Mouse (Mus musculus): ENCODE results near the gene Trpm7.
A peak's percentile ranks its signal among the peaks of the same experiment; 100 is the strongest.

The Trpm7 gene

DNA sequence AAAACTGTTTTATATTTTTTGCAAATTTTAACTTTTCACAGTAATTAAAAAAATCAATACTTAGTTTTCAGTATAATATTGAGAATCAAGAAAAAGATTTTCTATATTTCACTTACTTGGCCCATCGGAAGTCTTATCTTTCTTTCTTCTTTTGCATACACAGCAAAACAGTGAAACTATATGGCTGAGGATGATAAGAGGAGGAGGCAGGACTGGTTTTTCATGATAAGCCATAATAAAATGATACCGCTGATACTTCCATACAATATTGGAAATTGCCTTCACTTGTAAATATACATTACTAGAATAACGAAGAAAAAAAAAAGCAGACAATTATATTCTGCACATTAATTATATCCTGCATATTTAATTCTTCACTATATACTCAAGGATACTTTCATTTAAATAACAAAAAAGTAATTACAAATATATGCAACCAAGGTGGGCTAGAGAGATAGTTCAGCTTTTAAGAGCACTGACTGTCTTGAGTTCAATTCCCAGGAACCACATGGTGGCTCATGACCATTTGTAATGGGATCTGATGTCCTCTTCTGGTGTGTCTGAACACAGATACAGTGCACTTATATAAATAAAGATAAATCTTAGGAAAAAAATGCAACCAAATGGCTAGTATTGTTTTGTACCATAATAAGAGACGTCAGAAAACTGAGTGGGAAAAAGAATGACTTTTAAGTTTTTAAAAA is 59.2 kb downstream of the Trpm7 start:
- DNase-seq (ENCODE audit: low read depth, low spot score) = no peak

DNA sequence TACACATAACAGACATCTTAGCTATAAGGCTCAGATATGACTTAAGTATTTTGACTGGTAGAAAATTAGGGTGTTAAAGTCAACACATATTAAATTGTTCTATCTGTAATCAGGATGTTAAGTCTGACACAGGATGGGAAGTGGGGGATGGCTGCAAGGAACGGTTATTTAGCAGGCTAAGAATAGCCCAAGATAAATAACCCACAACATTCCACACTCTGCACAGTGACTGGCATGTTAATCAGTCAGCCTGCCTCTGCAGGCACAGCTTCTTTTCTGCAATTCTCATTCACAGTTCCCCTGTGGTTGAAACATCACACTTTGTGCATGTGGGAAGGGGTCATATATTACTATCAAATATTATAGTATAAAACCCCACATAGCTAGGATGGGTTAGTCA is 60.2 kb downstream of the Trpm7 start:
- no peak for DNase-seq (ENCODE audit: low read depth, low spot score)

DNA sequence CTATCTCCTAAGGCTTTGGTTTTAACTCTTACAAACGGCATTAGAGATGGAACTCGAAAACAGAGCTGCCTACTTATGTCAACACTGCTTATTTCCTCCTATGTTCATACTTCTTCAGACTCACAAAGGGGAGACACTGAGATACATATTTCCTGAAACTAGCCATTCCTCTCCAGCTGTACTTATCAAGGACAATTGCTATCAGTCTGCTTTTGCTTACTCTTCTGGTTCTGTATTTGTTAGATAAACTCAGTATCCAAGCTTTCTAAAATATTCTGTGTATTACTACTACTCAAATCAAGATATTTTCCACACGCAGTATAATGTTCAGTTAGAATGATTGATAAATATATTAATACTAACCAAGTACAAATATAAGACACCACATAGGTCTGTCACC is 74.0 kb downstream of the Trpm7 start:
- no peak for DNase-seq (ENCODE audit: low read depth, low spot score)

DNA sequence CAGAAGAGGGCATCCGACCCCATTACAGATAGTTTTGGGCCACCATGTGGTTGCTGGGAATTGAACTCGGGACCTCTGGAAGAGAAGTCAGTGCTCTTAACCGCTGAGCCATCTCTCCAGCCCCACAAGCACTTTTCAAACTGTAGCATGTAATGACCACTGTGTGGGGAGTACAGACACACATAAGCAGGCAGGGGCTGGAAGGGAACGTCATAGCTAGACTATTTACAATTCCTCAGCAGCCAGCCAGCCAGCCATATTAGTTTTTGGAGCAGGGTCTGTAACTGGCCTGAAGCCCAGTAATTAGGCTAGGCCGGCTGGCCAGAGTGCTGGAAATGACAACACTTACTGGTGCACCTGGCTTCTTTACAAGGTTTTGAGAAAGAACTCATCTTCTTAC is 77.6 kb downstream of the Trpm7 start:
- DNase-seq (ENCODE audit: low read depth, low spot score) = no peak

DNA sequence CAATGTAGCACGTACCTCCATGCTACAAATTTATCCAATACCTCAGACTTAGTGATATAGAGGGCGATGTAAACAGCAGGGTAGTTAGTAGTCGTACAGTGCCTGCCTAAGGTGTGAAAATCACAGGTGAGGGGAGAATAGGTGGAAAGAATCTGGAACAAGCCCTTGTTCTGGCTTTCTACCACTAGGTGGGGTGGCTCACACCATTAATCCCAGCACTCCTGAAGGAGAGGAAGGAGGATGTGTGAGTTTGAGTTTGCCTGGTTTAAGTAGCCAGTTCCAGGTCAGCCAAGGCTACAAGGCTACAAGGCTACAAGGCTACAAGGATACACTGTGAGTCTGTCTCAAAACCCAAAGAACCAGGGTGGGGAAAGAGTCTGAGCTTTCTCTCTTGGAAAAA is 80.3 kb downstream of the Trpm7 start:
- DNase-seq (ENCODE audit: low read depth, low spot score) = peak; percentile 48

DNA sequence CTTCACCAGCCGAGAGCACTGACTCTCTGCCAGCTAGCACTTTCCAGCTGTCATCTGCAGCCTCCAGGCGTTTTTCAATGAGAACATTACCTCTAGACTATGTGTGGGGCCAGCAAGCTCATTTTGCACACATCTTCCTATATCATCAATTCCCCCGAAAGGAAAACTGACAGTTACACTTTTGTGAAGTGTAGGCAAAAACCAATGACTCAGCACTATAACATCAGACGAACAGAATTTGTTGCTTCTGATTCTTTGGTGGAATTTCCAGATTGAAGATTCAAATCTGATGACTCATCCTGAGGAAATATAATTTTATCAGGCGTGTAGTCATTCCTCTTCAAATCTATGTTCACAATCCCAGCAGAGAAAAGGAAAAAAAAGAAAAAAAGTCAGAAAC is 83.4 kb downstream of the Trpm7 start:
- no peak for DNase-seq (ENCODE audit: low read depth, low spot score)

DNA sequence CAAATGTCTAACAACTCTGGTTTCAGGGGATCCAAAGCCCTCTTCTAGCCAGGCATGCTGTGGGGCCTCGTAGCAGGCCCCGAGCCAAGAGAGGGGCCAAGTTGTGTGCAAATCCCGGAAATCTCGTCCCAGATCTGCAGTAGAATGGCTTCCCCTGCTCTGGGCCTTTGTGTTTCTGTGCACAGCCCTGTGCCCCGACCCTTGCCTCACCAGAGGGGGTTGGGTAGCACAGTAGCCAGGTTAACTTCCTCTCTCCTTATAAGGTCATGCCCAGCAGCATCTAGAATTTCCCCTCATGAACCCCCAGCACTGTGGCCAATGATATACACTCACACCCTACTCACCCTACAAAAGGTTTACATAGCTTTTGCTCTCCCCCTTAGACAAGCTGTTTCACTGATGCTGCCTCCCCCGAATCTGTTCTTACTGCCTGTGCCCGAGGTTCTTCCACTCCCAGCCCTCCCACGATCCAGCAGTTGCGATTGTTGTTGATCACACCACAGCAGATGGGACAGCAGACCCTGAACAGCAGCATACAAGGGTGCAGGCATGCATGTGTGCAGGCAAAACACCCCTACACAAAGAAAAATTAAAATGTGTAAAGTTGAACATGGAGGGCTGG is 88.2 kb downstream of the Trpm7 start:
- no peak for DNase-seq (ENCODE audit: low read depth, low spot score)

DNA sequence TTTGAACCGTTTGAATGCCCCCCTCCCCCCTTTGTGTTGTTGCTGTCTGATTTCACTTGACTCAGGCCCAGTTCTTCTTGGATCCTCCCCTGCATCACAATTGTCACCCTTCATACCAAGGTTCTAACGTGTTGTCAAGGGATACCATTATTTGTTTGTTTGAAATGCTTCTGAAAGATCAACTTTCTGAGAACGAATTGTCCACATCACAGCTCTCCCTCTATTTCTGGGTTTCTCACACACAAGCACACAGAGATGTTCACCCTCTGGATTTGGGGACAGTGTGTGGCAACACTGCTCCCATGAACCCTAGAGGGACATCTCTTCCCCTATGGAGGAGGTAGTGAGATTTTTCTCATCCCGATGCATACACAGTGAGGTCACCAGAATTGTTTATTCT is 92.7 kb downstream of the Trpm7 start, which contains the start of gene Usp50:
Gene Usp50 (minus strand): TSS at position 101 of the 400 bp plus-strand sequence.
- DNase-seq (ENCODE audit: low read depth, low spot score) = no peak

DNA sequence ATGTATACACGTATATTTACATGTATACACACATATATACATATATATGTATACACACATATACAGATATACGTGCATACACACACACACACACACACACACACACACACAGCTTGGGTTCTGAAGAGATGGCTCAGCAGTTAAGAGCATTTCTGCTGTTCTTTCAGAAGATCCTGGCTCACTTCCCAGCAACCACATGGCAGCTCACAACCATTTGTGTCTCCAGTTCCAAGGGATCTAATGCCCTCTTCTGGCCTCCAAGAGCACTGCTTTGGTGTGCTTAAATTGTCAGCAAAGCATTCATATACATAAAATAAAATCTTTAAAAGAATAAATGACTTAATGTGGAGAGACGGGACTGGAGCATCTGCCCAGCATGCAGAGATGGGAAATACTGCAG is 93.6 kb downstream of the Trpm7 start:
- DNase-seq (ENCODE audit: low read depth, low spot score) = peak; percentile 64

DNA sequence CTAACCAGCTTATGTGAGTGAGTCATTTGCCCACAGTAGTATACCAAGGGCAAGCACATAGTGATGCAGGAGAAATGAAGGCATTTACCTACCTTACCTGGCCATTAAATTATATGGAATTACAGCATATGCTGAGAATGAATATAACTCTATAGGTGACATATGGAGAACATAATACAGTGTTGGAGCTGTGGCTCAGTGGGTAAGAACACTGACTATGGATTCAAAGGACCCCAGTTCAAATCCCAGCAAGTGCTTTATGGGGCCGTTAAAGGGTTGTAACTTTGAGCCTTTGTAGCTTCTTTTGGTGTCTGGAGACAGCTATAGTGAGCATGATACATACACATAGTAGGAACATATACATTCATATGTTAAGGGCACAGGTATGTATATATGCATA is 94.6 kb downstream of the Trpm7 start:
- no peak for DNase-seq (ENCODE audit: low read depth, low spot score)

DNA sequence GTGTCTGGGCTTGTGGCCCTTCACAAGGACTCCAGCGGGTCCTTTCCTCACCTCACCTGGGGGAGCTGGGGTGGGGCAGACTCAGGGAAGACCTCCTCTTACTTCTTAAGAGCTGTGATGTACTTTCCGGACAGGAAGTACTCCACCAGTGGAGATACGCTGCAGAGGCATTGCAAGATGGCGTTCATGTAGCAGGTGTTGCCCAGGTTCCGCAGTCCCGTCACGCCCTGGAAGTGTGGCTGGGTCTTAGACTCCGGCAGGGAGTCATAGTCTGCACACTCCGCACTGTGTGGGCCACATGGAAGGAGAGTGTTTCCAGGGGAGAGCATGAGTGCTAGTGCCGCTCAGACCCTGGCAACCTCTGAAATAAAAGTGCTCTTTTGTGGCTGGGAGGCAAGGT is 95.7 kb downstream of the Trpm7 start:
- DNase-seq (ENCODE audit: low read depth, low spot score) = peak; percentile 70

DNA sequence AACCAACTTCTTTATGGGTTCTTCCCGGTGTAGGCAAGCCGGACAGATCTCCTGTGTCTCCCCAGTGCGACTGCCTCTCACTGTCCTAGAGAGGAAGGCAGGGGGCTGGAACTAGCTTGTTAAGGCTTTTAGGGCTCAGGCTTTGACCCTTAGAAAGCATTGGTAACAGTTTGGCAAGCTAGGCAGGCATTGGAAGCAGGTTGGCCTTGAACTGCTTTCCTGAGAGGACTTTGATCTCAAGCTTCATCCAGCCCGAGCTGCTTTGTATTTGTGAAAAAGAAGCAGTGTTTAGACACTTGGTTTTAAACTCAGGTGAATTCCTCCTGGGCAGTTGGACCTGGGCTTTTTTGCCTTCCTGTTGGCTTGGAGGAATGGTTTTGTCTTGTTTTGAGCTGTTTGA is 97.2 kb downstream of the Trpm7 start:
- no peak for DNase-seq (ENCODE audit: low read depth, low spot score)

DNA sequence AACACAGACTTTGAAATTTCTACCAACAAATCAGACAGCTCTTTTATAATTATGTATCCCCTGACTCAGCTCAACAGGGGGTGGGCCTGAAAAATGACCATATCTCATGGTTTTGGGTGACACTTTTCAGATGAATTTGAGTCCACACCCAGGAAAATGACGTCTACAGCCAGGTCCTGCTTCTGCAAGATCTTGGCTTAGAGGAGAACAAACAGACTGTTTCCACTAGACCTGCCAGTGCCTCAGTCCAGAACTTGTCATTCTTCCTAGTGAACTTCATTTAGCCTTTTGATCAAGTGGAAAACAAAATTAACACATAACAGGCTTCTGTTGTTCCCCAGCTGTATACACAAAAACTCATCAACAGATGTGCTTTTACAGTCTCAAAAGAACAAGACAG is 99.6 kb downstream of the Trpm7 start:
- no peak for DNase-seq (ENCODE audit: low read depth, low spot score)

DNA sequence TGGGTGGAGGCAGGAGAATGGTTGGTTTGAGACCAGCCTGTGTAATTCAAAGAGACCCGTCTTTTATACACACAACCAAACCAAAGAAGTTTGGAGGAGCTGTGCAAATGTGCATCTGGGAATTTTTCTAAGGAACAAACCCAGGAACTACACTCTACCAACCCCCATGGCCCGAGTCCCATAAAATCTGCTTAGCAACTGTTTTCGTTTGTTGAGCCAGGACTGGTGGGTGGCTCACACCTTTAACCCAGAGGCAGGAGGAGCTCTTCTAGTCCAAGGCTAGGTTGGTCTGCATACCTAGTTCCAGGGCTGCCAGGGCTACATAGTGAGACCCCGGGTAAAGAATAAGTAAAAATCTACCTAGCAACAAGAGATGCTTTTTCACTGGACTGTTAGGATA is 100.1 kb downstream of the Trpm7 start:
- DNase-seq (ENCODE audit: low read depth, low spot score) = no peak

DNA sequence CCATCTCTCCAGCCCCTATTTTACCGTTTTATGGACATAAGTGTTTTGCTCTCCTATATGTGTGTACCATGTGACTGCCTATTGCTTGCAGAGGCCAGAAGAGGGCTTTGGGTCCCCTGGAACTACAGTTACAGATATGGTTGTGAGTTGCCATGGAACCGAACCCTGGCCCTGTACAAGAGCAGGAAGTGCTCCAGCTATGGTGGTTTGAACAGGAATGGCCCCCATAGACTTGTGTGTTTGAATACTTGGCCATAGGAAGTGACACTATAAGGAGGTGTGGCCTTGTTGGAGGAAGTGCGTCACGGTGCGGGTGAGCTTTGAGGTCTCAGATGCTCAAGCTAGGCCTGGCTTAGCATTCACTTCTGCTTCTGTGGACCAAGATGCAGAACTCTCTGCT is 103.8 kb downstream of the Trpm7 start:
- DNase-seq (ENCODE audit: low read depth, low spot score) = peak; percentile 24

DNA sequence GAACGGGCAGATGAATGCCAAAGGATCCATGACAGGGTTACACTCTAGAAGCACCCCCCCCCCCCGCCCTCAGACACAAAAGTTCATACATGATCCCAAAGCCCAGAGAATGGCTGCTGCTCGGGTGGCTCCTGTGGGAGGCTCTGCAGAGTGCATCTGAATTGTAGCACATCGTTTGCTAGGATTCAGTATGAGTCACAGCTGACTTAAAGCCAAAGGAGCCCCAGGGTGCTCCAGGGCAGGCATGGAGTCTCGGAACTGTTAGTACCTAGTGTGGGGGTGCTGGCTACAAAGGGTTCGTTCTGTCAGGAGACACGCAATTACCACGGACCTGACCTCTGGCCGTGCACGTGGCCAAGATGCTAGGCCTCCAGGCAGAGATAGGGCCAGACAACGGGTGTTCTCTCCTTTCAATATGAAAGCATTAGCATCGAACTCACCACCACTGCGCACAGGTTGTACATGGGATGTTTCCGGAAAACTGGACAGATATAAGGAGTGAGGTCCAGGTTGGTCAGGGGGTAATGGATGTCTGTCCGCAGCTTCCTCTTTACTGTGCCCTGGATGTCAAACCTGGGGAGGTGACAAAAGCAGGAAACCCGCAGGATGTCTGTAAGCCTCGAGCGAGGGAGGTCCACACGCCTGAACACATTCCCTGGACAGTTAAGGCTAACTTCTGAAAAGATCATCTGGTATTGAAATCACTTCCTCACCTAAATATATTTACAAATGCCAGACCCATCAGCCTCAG is 106.4 kb downstream of the Trpm7 start:
- no peak for DNase-seq (ENCODE audit: low read depth, low spot score)

DNA sequence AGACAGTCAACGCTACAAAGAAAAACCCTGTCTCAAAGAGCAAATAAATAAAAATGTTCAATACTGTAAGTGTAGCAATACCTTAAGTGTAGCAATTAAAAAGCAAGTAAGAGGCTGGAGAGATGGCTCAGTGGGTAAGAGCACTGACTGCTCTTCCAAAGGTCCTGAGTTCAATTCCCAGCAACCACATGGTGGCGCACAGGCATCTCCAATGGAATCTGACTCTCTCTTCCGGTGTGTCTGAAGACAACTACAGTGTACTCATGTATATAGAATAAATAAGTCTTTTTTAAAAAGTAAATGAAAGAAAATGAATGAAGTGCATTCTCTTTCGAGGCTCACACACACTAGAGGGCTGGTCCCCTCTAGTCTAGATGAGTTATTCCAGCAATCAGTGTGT is 107.8 kb downstream of the Trpm7 start:
- no peak for DNase-seq (ENCODE audit: low read depth, low spot score)

DNA sequence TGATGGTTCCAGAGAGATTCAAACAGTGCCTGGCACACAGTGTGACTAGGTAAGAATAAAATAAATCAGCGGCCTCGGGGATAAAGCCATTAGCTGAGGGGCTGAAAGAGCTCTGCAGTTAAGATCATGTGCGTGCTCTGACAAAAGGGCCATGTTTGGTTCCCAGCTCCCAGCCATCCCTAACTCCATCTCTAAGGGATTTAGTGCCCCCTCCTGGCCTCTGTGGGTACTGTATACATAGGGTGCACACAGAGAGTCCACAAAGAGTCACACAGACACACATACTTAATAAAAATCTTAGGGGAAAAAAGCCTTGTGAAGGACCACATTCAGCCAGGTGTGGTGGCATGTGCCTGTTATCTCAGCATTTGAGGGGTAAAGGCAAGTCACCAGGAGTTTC is 108.4 kb downstream of the Trpm7 start:
- peak; percentile 69 for DNase-seq (ENCODE audit: low read depth, low spot score)

DNA sequence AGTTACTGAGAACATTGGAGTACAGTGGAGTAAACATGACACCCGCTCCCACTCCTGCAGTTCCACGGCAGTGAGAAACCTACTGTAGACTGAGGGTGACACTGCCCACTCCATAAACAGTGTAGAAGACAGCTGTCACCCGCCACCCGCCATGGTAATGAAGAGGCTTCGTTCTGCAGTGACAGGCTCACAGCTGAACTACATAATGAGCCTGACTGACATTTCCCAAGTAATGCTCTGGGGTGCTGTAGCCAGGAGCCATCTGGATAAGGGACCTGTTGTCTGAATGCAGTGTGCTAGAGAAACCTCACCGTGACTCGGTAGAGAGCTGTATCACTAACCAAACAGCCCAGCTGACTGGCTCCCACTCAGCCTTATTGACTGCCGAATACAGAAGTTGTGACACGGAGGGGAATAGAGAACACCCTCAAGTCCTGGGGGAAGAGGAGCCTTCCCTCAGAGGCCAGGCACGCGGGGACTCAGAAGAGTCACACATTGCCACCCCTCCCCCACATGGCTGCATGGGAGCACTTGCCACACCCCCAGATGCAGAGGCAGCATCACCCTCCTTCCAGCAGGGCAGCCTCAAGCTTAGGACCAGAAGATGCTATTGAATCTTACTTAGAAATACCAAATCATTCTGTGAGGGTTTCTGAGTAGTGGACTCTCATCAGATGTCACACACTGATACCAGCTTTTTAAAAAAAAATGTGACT is 110.0 kb downstream of the Trpm7 start:
- peak; percentile 39 for DNase-seq (ENCODE audit: low read depth, low spot score)

DNA sequence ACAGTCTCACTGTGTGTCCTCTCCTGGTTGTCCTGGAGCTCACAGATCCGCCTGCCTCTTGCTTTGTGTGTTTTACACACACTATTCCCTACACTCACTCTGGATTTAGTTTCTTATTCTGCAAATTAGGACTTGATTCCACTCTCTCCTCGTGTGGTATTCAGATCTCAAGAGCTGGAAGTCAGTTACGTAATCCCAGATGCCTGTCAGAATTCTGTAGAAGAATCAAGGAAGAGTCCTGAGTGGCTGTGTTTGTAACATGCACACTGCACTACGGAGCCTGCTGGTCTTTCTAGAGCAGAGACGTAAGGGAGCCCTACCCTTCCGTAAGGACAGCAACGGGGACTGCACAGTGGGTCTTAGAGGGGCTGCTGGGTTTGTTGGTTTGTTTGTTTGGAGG is 116.7 kb downstream of the Trpm7 start:
- DNase-seq (ENCODE audit: low read depth, low spot score) = no peak

DNA sequence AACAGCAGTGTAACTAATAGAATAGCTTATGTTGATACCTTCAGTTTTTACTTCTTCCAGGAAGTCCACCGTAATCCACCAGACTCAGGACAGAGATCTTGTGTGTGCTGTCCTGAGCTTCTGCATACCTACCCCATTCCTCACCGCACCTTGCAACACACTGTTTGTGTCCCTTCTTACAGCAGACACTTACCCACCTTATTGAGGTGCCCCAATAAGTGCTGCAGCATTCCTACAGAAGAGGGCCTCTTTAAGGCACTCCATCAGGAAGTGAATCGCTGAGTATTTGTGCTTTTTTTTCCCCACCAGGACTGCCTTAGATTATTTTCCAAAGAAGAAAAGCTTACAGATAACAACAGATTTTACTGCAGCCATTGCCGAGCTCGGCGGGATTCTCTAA is 120.4 kb downstream of the Trpm7 start:
- no peak for DNase-seq (ENCODE audit: low read depth, low spot score)

DNA sequence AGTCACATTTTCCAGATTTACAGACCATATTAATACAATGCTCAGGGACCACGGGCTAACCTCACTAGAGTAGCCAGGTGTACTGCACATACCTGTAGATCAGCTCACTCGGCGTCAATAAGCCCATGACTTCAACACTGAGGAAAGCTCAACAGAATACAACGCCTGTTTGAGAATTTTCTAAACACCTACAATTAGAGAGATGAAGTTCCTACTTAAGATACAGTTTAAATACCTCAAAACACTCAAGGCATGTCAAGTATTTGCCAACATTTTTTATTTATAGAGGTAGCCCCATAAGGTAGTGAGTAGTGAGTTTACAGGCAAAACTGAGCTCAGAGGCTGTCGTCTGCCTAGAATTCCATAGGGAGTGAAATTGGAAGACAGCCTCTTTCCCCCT is 132.6 kb downstream of the Trpm7 start:
- DNase-seq (ENCODE audit: low read depth, low spot score) = no peak

Data from ZHBTc4 (cell line).